19 mouse cellular contexts compared by ENCODE assay signal in genomic region chr6:113141389-113142094, GRCm38 (mm10). TPM values are rescaled to one million over a fixed set of nuclear protein-coding genes. Genes with fewer than 3 reads are reported as not detected.
DNase-seq lines count a peak whose midpoint lies in the region; ATAC-seq and TF ChIP-seq lines count a peak whose summit lies in the region.
"Had no signal": no experiment of that assay in that cellular context is flagged by ENCODE, and none has a peak within 500 bp of the region (broad histone marks: within the 10 kb centered on the region; RNA-seq: fewer than 3 reads in every experiment).

No protein-coding gene starts in this region.

- H3K27me3 ChIP-seq in liver, embryonic 13.5 days, result no peaks in the 10 kb centered on the region
- no peaks in the 10 kb centered on the region for H3K27me3 ChIP-seq in stomach, embryonic 16.5 days (ENCODE audit: control insufficient read depth, insufficient read depth, low read length)
- H3K27me3 ChIP-seq: forebrain, embryonic 13.5 days; heart, embryonic 12.5 days; limb, embryonic 15.5 days; megakaryocyte, embryonic 14.5 days had no signal

- no peak for TF ChIP-seq CTCF in layer of hippocampus, adult 2 months (conservative IDR thresholded peaks at IDR 0.05)

- 0 out of 2 replicates have a peak overlapping the region, but pooled peaks have one; percentile 16 for H3K27ac ChIP-seq in layer of hippocampus, adult 2 months
- no peak overlapping the region for H3K27ac ChIP-seq in liver, embryonic 13.5 days
- peak overlapping the region; percentile 44; the same call in 1 of the 2 replicates for H3K27ac ChIP-seq in stomach, embryonic 16.5 days (ENCODE audit: low read length)
- H3K27ac ChIP-seq: embryonic facial prominence, embryonic 10.5 days; forebrain, embryonic 13.5 days; limb, embryonic 15.5 days had no signal

- intact Hi-C loops in heart, postnatal 10 days (cut with DNase I), result no loop called here

- peaks cover 74% of the 10 kb centered on the region for H3K36me3 ChIP-seq in liver, embryonic 13.5 days
- H3K36me3 ChIP-seq in stomach, embryonic 16.5 days (ENCODE audit: control insufficient read depth, insufficient read depth, low read length), result peaks cover 12% of the 10 kb centered on the region

- no peak for DNase-seq in layer of hippocampus, adult 2 months (ENCODE audit: low spot score in 2 of 2)
- DNase-seq in layer of hippocampus, adult 18-20 months (ENCODE audit: low spot score in 2 of 2), result no peak
- peak; percentile 86 for DNase-seq in kidney, adult 9 months
- no peak for DNase-seq in liver, embryonic 13.5 days
- no peak for DNase-seq in spleen, postnatal 10 days (ENCODE audit: low spot score in 2 of 2)
- no peak for DNase-seq in heart, postnatal 10 days
- DNase-seq in gastrocnemius, postnatal 10 days, result no peak
- DNase-seq: adrenal gland, postnatal 14 days; cerebellum, adult 18-20 months; cerebellum, postnatal 36 days; heart, postnatal 4 days; lung, postnatal 14 days; thymus, adult 18-20 months had no signal

- no peak overlapping the region for H3K4me3 ChIP-seq in layer of hippocampus, adult 2 months
- no peak overlapping the region for H3K4me3 ChIP-seq in liver, embryonic 13.5 days (replicated peaks)
- no peak overlapping the region for H3K4me3 ChIP-seq in stomach, embryonic 16.5 days (replicated peaks; ENCODE audit: low read length)
- H3K4me3 ChIP-seq: embryonic facial prominence, embryonic 10.5 days; forebrain, embryonic 13.5 days; heart, embryonic 12.5 days; limb, embryonic 15.5 days; megakaryocyte, embryonic 14.5 days had no signal

- no peaks in the 10 kb centered on the region for H3K9me3 ChIP-seq in liver, embryonic 13.5 days (replicated peaks)
- no peaks in the 10 kb centered on the region for H3K9me3 ChIP-seq in stomach, embryonic 16.5 days (replicated peaks; ENCODE audit: control insufficient read depth, low read length)
- H3K9me3 ChIP-seq: embryonic facial prominence, embryonic 10.5 days; forebrain, embryonic 13.5 days; heart, embryonic 12.5 days; limb, embryonic 15.5 days; megakaryocyte, embryonic 14.5 days had no signal

- ATAC-seq in liver, embryonic 13.5 days (ENCODE audit: low read depth), result 0 out of 2 replicates have a peak, but pooled peaks have one; percentile 15
- 0 out of 2 replicates have a peak, but pooled peaks have one; percentile 33 for ATAC-seq in stomach, embryonic 16.5 days (ENCODE audit: insufficient read depth, low FRiP score)
- ATAC-seq: forebrain, embryonic 13.5 days had no signal

- H3K4me2 ChIP-seq in liver, embryonic 13.5 days, result peak overlapping the region; percentile 35
- no peak overlapping the region for H3K4me2 ChIP-seq in stomach, embryonic 16.5 days (ENCODE audit: low read depth, low read length)
- H3K4me2 ChIP-seq: forebrain, embryonic 13.5 days; heart, embryonic 12.5 days; limb, embryonic 15.5 days had no signal

- H3K9ac ChIP-seq in liver, embryonic 13.5 days, result no peak overlapping the region
- no peak overlapping the region for H3K9ac ChIP-seq in stomach, embryonic 16.5 days (ENCODE audit: low read length)
- H3K9ac ChIP-seq: forebrain, embryonic 13.5 days; heart, embryonic 12.5 days; limb, embryonic 15.5 days had no signal

- WGBS in liver, embryonic 13.5 days (ENCODE audit: insufficient replicate concordance), result 80% methylated on average over 1 of the region's 1 CpGs
- 40% methylated on average over 1 of the region's 1 CpGs for WGBS in stomach, embryonic 16.5 days

- 0 out of 2 replicates have a peak, but pooled peaks cover 4% of the 10 kb centered on the region for H3K4me1 ChIP-seq in liver, embryonic 13.5 days (replicated peaks)
- H3K4me1 ChIP-seq in stomach, embryonic 16.5 days (ENCODE audit: control insufficient read depth, insufficient read depth, low read length), result peaks cover 2% of the 10 kb centered on the region; the same call in 1 of the 2 replicates
- H3K4me1 ChIP-seq: embryonic facial prominence, embryonic 10.5 days; forebrain, embryonic 13.5 days; heart, embryonic 12.5 days; limb, embryonic 15.5 days had no signal

RNA-seq across cellular contexts. Expression of gene Lhfpl4, which starts 53.6 kb away (rescaled TPM):
- total RNA-seq in layer of hippocampus, adult 2 months (2021), result 10 to 100 TPM; 81.3 to 83.0 TPM
- 10 to 100 TPM; 74.2 to 76.4 TPM for total RNA-seq in layer of hippocampus, adult 18-20 months (2021)
- 0.30 and 0.31 TPM in 2 replicates for polyA plus RNA-seq in liver, embryonic 13.5 days (2015; fragmentation: Nextera tagmentation; extraction: Ambion mirVana)
- polyA plus RNA-seq in stomach, embryonic 16.5 days (2015; fragmentation: Nextera tagmentation; extraction: Ambion mirVana), result 1.3 and 1.6 TPM in 2 replicates
- under 1 TPM; 0.41 to 0.47 TPM for total RNA-seq in heart, postnatal 10 days (2021)
- under 1 TPM; 0.75 to 0.81 TPM for total RNA-seq in gastrocnemius, postnatal 10 days (2021)

Comparison
In these comparisons a context has a peak if more than half of its experiments do, and no peak if none do; other contexts are left out.
1. RNA of gene Lhfpl4, which starts 53.6 kb away (total RNA-seq): 81.3 to 83.0 TPM in layer of hippocampus, adult 2 months and 74.2 to 76.4 TPM in layer of hippocampus, adult 18-20 months; 0.75 to 0.81 TPM in gastrocnemius, postnatal 10 days and 0.41 to 0.47 TPM in heart, postnatal 10 days; every median in the first group is over 10 times any median in the second.